Mouse (Mus musculus) activated CD4-positive, CD25-positive, alpha-beta regulatory T cell, adult 9 weeks (primary cell): ENCODE data around the gene Arhgap30. TPM values are rescaled to one million over a fixed set of nuclear protein-coding genes. Genes with fewer than 3 reads are reported as not detected.

Experiments
- polyA plus RNA-seq: library from polyadenylated mRNA; unstranded; fragments of 100-300 nt; shearing (Covaris generic); gene quantifications from one replicate; pipeline ENCODE4 v1.2.1, GENCODE M21; 2017

Gene Arhgap30
- 268 TPM for polyA plus RNA-seq

DNA sequence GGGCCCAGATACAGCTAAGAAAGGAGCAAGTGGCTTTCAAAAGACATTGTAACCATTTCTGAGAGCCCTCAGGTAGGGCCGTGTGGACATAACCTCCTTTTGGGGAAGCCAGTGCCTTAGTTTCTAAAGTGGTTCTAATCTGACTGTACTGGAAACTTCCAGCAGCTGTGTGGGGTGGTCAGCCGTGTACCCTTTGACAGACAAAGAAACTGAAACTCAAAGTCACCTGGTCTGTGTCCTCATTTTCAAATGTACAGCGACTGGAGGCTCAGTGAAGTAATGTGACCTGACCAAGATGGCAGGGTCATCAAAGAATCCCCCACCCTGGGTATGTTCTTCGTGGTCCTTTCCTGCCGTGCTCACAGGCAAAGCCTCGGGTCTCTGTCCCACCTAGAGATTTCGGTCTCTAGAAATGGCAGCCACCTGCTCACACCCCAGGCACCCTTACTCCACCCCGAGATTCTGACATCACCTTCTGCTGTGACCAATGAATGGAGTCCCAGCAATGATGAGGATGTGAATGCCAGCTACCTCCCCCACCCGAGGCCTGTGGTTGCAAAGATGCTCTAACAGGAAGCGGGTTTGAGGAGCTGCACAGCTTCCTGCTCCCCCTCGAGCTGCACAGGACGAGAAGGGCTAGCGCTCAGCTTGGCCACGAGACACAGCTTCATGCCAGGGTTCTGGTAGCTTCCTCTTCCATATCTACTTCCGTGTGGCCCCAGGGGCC lies at the start of gene Arhgap30:
Gene Arhgap30 (plus strand): TSS at position 579 of the 727 bp plus-strand sequence.

DNA sequence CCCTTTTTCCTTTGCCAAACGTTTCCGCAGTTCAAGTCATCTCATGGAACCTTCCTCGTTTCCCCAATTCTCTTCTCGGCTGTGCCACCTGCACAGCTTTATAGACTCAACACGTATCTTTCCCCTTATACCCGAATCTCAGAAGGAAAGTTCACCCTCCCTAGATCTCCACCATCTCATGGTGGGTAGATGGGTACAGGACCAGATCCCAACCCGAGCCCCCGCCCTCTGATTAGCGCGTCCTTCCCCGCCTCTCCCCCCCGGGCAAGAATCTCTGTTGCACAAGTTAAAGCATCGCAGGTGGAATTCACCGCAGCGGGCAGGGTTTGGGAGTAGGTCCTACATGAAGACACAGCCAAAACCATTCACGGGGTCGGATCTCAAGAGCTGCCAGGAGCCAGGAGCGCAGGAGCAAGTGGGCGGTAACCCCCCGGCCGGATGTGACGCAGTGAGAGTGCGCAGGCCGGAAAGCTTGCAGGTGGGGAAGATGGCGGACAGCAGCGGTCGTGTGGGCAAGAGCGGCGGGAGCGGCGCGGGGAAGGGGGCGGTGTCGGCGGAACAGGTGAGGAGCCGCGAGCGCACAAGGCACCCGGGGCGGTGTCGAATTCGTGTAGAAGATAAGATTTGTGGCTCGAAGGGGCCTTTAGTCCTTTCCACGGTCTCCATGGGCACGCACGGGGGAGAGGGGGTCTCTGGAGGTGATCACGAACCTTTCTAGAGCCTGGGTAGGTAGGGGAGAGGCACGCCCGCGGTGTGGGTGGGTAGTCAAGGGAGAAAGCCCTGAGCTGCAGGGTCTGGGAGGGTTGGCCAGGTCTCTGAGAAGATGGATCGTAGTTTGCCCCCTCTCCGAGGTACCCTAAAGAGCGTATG lies 43.3 kb upstream of the Arhgap30 start, which contains the start of the genes Nit1 and Pfdn2:
Gene Nit1 (minus strand): TSS at position 422 of the 870 bp plus-strand sequence.
Gene Pfdn2 (plus strand): TSS at position 446 of the 870 bp plus-strand sequence.

DNA sequence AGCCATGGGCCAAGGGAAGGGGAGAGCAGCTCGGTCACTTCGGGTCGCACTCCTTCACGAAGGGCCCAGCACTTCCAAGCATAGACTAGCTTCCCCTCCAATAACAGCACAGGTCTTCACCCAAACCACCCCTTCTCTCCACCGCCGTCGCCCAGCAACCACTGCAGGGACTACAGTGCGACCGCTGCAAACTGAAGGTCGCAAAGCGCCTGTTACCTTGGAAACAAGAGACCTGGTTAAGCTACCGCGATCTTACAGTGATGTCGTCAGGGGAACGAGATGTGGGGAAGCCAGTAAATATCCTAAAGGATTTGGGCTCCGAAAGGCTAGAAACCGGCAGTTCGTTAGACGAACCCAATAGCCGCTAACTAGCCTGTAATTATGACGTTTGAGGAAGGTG lies 28.1 kb upstream of the Arhgap30 start, which contains the start of gene Klhdc9:
Gene Klhdc9 (minus strand): TSS at position 143 of the 400 bp plus-strand sequence.

DNA sequence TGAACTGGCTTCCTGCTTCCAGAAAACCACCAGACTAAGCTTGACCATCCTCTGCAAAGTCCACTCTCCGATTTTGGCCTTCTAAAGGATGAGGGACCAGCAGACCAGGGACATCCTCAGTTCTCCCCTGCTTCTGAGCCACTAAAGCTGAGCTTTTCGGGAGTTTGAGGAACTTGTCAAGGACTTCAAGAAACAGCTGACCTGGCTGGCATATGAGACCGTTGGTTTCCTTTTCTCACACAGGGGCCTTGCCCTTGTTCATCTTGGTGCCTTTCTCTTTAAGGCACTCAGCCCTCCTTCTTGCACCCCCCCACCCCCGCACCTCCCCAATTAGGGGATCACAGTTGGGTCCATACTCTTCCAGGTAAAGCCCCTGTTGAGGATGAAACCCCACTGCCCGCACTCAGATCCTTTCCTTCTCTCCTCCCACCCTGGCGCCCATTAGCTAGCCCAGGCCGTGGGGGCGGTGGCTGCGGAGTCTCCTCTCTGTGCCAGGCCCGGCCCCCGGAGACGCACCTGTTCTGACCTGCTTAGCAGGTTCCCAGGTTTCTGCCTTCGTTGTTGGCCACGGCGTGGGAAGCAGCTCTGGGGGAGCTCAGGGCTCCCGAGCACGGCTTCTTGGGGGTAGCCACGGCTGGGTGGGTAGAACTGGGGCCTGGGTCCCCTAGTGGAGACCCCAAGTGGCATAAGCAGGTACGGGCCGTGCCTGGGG lies 18.8 kb upstream of the Arhgap30 start, which contains the start of gene Nectin4:
Gene Nectin4 (plus strand): TSS at position 255 of the 712 bp plus-strand sequence.

DNA sequence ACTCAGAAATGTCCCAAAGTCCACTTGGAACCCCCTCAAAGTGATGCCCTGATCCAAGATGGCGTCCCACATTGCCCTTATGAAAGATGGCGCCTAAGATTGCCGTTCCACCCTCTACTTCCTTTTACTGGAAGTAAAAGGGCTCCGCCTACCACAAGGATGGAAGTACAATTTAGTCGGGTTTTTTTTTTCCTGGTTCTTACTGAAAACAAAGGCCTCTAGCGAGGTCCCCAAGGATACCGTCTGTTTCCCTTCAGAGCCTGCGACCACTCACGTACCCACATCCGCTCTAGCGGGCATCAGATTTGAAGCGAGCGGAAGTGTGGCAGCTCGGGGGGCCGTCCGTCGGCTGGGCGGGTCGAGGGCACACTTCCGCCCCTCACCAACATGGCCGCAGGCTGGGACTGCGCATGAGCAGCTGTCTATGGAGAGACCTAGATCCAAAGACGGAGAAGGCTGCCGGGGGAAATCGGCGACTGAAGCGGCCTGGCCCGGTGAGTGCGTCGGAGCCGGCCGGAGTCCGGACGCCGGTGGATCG lies 22.3 kb downstream of the Arhgap30 start, which contains the start of gene Usf1:
Gene Usf1 (plus strand): TSS at position 367 of the 538 bp plus-strand sequence.

DNA sequence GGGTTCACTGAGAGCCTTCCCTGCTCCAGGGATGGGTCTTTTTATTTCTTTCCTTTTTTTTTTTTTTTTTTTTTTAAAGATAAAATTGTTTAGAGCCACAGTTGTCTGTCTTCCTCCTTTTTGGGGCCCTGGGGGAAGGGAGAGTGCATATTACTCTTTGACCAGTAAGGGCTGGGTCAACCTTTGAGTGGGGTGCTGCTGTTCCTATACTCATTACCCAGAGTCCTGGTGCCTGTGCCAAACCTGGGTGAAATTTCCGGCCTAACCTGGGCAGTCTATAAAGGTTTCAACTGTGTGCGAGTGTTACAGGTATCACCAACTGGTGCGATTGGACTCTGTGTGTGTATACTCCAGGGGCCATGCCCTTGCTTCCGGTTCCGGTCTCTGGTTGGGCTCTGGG lies 29.9 kb downstream of the Arhgap30 start, which contains the start of gene Tstd1:
Gene Tstd1 (plus strand): TSS at position 213 of the 400 bp plus-strand sequence.

DNA sequence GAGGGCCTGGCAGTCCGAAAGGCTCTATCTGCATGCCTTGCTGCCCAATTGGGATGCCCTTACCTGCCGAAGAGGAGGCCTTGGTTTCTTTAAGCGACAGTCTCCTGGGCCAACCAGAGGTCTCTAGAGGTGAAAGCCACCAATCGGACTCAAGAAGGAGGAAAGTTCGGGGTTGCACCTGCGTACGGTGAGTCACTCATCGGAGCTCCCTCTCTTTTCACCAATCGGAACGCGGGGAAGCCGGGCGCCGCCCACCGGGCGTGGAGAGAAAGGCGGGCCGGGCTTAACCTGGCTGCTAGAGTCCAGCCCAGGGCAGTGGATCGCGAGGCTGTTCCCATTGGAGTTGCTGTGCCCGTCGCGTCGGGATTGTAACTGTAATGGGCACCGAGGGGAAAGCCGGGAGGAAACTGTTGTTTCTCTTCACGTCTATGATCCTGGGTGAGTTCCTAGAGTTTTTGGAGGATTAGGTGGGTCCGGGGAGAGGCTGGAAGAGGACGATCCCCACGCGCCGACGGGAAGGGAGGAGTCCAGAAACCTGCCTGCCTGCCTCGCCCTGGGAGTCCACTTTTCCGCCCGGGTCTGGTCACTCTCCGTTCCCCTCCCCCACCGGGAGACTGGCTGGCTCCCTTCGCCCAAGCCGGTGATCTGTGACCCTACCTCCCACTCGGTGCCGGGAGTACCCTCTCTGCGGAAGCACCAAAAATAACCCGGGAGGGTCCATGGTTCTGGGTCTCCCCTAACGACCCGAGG lies 48.7 kb downstream of the Arhgap30 start, which contains the start of gene F11r:
Gene F11r (plus strand): TSS at position 272 of the 750 bp plus-strand sequence.

Other genes starting within 250 kb of the Arhgap30 start
- gene Sdhc, start 238.4 kb upstream of the Arhgap30 start, polyA plus RNA-seq, result 173 TPM
- gene Mpz, start 238.2 kb upstream of the Arhgap30 start, polyA plus RNA-seq, result not detected
- not detected for gene Pcp4l1, start 192.7 kb upstream of the Arhgap30 start, polyA plus RNA-seq
- gene Nr1i3, start 175.0 kb upstream of the Arhgap30 start, polyA plus RNA-seq, result 0.38 TPM
- 38.8 TPM for gene Tomm40l, start 166.4 kb upstream of the Arhgap30 start, polyA plus RNA-seq
- gene Apoa2, start 163.9 kb upstream of the Arhgap30 start, polyA plus RNA-seq, result not detected
- 10.2 TPM for gene Fcer1g, start 154.6 kb upstream of the Arhgap30 start, polyA plus RNA-seq
- not detected for gene Adamts4, start 138.5 kb upstream of the Arhgap30 start, polyA plus RNA-seq
- gene Ndufs2, start 137.6 kb upstream of the Arhgap30 start, polyA plus RNA-seq, result 185 TPM
- 44.0 TPM for gene B4galt3, start 118.6 kb upstream of the Arhgap30 start, polyA plus RNA-seq
- 71.0 TPM for gene Ppox, start 107.8 kb upstream of the Arhgap30 start, polyA plus RNA-seq
- gene Usp21, start 101.0 kb upstream of the Arhgap30 start, polyA plus RNA-seq, result 63.3 TPM
- 67.8 TPM for gene Ufc1, start 93.9 kb upstream of the Arhgap30 start, polyA plus RNA-seq
- 41.6 TPM for gene Dedd, start 59.8 kb upstream of the Arhgap30 start, polyA plus RNA-seq
- gene Nit1, start 43.3 kb upstream of the Arhgap30 start, polyA plus RNA-seq, result 57.0 TPM
- 113 TPM for gene Pfdn2, start 43.3 kb upstream of the Arhgap30 start, polyA plus RNA-seq
- 0.24 TPM for gene Klhdc9, start 28.2 kb upstream of the Arhgap30 start, polyA plus RNA-seq
- gene Nectin4, start 18.9 kb upstream of the Arhgap30 start, polyA plus RNA-seq, result 0.17 TPM
- gene Usf1, start 22.4 kb downstream of the Arhgap30 start, polyA plus RNA-seq, result 97.6 TPM
- 4.0 TPM for gene Tstd1, start 29.9 kb downstream of the Arhgap30 start, polyA plus RNA-seq
- gene F11r, start 48.6 kb downstream of the Arhgap30 start, polyA plus RNA-seq, result 0.40 TPM
- 9.2 TPM for gene Alyref2, start 114.5 kb downstream of the Arhgap30 start, polyA plus RNA-seq
- not detected for gene Itln1, start 146.3 kb downstream of the Arhgap30 start, polyA plus RNA-seq
- gene Cd244a, start 170.2 kb downstream of the Arhgap30 start, polyA plus RNA-seq, result 0.35 TPM
- 179 TPM for gene Ly9, start 218.5 kb downstream of the Arhgap30 start, polyA plus RNA-seq